Mouse (Mus musculus): ENCODE measurements around the gene Mrps25. TPM values are rescaled to one million over a fixed set of nuclear protein-coding genes. Genes with fewer than 3 reads are reported as not detected.

Gene Mrps25
- polyA plus RNA-seq (2015; fragmentation: Illumina TruSeq; extraction: RNeasy Lipid Tissue Mini Kit (QIAGEN cat#74804); ENCODE audit: low read depth, low replicate concordance), result 68.7 TPM

DNA sequence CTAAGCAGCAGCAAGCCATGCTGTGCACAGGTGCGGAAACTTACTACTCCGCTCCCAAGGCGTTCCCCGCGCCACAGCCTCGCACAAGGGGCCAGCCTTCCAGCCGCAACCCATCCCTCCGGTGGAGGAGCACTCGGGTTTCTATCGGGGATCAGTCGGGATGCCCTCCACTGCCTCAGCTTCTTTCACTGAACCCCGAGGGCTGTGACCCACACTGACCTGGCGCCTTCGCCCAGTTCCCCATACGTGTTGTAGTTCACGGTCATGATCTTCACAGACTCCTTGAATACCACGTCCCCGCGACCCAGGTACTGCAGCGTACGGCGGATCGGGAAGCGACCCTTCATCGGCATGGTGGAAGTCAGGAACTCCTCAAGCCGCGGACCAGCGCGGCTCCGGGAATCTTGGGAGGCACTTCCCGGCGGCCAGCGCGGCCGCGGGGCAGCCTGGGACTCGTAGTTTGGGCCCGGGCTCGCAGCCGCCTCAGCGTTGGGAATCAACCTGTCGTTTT lies at the start of gene Mrps25:
Mrps25 (minus strand) TSS at position 413 of the 511 bp plus-strand sequence.

DNA sequence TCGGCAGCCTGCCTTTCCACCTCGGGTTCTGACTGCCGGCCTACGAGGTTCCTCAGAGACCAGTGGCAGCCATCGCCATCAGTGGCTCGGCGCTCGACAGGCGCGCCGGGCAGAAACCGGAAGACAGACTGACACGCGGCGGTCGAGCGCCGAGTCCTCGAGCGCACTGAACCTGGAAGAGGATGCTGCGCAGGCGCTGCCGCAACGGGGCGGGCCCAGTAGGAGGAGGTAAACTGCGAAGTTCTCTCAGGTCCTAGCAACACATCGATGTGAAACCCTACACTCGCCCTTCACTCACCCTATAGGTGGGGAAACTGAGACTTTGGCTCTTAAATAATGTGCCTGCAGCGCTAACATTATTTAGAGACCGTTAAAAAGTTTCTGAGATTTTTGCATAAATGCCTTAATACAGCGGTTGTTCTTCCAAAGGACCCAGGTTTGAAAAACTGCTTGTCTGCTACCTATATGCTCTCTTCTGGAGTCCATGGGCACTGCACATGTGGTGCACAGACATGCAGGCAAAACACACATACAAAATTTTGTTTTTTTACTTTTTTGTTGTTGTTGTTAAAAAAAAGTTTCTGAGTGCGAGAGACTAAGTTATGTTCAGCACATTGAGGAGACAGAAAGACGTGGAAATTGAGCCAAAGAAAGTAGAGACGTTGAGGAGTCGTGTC lies 31.1 kb upstream of the Mrps25 start, which contains the start of gene Rbsn:
Rbsn (minus strand) TSS at position 153 of the 677 bp plus-strand sequence.

Other genes starting within 250 kb of the Mrps25 start
- gene Fgd5, start 205.2 kb downstream of the Mrps25 start, polyA plus RNA-seq (2015; fragmentation: Illumina TruSeq; extraction: RNeasy Lipid Tissue Mini Kit (QIAGEN cat#74804); ENCODE audit: low read depth, low replicate concordance), result 4.9 TPM
- 51.5 TPM for gene Nr2c2, start 92.6 kb downstream of the Mrps25 start, polyA plus RNA-seq (2015; fragmentation: Illumina TruSeq; extraction: RNeasy Lipid Tissue Mini Kit (QIAGEN cat#74804); ENCODE audit: low read depth, low replicate concordance)
- 31.4 TPM for gene Rbsn, start 30.9 kb upstream of the Mrps25 start, polyA plus RNA-seq (2015; fragmentation: Illumina TruSeq; extraction: RNeasy Lipid Tissue Mini Kit (QIAGEN cat#74804); ENCODE audit: low read depth, low replicate concordance)
- gene Trh, start 60.6 kb upstream of the Mrps25 start, polyA plus RNA-seq (2015; fragmentation: Illumina TruSeq; extraction: RNeasy Lipid Tissue Mini Kit (QIAGEN cat#74804); ENCODE audit: low read depth, low replicate concordance), result 4.7 TPM

Data from brain, adult 10 weeks (tissue).